Mouse (Mus musculus): ENCODE results near the gene Shld2.

GRCm38 (mm10) chr14:34188629-34189028, 121.7 kb downstream of the Shld2 start:
- TF ChIP-seq CTCF (IDR thresholded peaks at IDR 0.05; ENCODE audit: insufficient read depth, low read depth, low read length) (peak; percentile 24; the same call in 1 of the 2 replicates), POLR2A (IDR thresholded peaks at IDR 0.05; ENCODE audit: insufficient read depth, low read depth, low read length) (no peak)
